Mouse (Mus musculus) thymus, postnatal 0 days (tissue): ENCODE measurements around the gene Sprn. TPM values are rescaled to one million over a fixed set of nuclear protein-coding genes. Genes with fewer than 3 reads are reported as not detected.

Experiments
- DNase-seq: peaks from one replicate; pipeline ENCODE4 v3.0.0-alpha.2; 2015; ENCODE audit warnings: low spot score
- polyA plus RNA-seq: library from polyadenylated mRNA; unstranded; fragments of >200 nt; fragmentation: Nextera tagmentation; extraction: Ambion mirVana; gene quantifications from 2 replicates; pipeline ENCODE4 v1.2.1, GENCODE M21; 2015

Gene Sprn
- polyA plus RNA-seq, result 0.06 and 0.07 TPM in 2 replicates

DNA sequence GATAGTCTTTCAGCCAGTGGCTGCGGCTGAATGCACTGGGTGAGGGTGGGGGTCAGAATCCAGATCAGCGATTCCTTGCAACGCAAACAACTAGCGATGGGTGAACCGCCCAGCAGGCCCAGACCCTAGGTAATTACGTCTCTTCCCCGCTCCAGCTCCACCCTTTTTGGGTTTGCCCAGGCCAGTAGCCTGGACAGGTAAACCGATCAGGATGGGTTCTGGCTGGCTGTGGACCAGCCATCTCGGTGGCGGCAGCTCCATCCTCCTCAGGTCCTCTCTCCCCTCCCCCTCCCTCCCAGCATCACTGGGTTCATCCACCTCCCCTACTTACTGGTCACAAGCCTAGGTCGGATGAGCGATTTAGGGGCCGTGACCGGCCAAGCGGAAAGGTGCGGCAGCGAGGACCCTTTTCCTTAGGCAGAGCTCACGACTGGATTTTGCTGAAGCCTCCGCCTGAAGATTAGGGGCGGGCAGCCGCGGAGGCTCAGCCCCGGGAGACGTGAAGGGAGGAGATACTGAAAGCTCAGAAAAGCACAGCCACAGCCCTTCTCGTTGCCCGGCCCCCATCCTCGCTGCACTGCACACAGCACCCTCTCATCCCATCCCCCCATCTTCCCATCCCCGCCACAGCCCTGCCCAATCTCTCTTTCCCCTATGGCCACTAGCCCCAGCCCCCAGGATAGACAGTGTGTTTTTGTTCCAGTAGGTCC, at the start of gene Sprn:
Gene Sprn, minus strand, starts transcription at position 660 of the 710 bp plus-strand sequence.
- no peak for DNase-seq

DNA sequence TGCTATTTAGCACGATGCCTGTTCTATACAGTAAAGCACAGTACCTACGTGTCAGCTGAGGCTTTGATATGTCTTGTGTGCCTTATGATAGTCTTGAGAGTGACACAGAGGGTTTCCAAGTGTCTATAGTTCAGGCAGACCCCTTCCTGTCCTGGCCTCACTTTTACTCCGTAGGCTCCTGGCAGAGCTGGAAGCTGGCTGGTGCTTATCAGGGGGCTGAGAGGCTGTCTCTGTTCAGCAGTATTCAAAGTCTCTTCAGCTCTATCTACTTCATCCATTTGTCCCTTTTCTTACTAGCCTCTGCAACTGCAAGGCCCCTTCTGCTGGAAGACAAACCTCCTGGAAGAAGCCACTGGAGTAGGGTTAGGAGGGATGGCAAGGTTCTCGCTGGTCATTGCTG, 46.4 kb upstream of the Sprn start:
- DNase-seq, result no peak

- DNase-seq, result no peak
Measured at GRCm38 (mm10) chr7:140196002-140196401, 41.3 kb upstream of the Sprn start.

GRCm38 (mm10) chr7:140194031-140194430, 39.4 kb upstream of the Sprn start:
- DNase-seq, result no peak

GRCm38 (mm10) chr7:140192851-140193250, 38.2 kb upstream of the Sprn start:
- DNase-seq, result peak; percentile 79

- DNase-seq, result no peak
Measured at GRCm38 (mm10) chr7:140192445-140192844, 37.8 kb upstream of the Sprn start.

- no peak for DNase-seq
Measured at GRCm38 (mm10) chr7:140190435-140190834, 35.8 kb upstream of the Sprn start.

GRCm38 (mm10) chr7:140188391-140189328, 34.0 kb upstream of the Sprn start:
- DNase-seq, result peak; percentile 74

- DNase-seq, result no peak
Measured at GRCm38 (mm10) chr7:140187721-140188390, 33.2 kb upstream of the Sprn start.

- peak; percentile 79 for DNase-seq
Measured at GRCm38 (mm10) chr7:140186646-140187620, 32.3 kb upstream of the Sprn start.

GRCm38 (mm10) chr7:140184206-140184605, 29.5 kb upstream of the Sprn start:
- DNase-seq, result no peak

- DNase-seq, result no peak
Measured at GRCm38 (mm10) chr7:140180692-140181091, 26.0 kb upstream of the Sprn start.

- no peak for DNase-seq
Measured at GRCm38 (mm10) chr7:140179176-140179575, 24.5 kb upstream of the Sprn start.

GRCm38 (mm10) chr7:140172936-140173335, 18.3 kb upstream of the Sprn start, which contains the start of gene Olfr523:
Gene Olfr523 (plus strand): TSS chr7:140173217.
- DNase-seq, result no peak

DNA sequence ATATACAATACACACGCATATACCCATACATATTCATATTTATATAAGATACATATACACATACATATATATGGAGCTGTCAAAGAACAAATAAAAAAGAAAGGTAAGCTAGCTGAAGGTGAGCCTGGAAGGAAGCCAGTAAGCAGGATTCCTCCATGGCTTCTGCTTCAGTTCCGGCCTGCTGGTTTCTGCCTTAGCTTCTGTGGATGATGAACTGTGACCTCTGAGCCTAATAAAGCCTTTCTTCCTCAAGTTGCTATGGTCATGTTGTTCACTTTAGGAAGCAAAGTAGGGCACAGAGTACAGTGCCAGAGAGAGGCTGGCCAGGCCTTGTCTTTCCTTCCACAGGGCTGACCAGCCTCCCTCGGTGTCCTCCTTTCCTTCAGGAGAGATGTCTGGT, 16.2 kb upstream of the Sprn start:
- no peak for DNase-seq

DNA sequence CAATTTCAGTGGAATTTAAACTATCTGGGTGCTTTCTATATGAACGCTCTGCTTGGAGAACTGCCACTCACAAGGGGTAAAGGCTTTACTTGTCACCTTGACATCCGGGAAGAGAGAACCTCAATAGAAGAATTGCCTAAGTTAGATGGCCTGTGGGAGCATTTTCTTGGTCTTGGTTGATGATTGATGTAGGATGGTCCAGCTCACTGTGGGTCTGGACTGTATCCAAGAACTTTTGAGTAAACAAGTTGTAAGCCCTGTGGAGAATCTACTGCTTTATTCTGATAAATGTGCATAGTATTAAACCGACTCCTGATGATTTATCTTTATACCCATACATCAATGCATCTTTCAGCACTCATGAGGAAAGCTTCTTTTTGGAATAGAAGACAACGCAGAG, 14.7 kb upstream of the Sprn start:
- no peak for DNase-seq

- DNase-seq, result no peak
Measured at GRCm38 (mm10) chr7:140167950-140168349, 13.3 kb upstream of the Sprn start.

- no peak for DNase-seq
Measured at GRCm38 (mm10) chr7:140164664-140165063, 10.0 kb upstream of the Sprn start, which contains the start of gene Olfr522. Gene Olfr522 (minus strand): TSS chr7:140164764.

- no peak for DNase-seq
Measured at GRCm38 (mm10) chr7:140160363-140160762, 5.7 kb upstream of the Sprn start.

- no peak for DNase-seq
Measured at GRCm38 (mm10) chr7:140153829-140154217, 854 bp downstream of the Sprn start.
